Mouse (Mus musculus): ENCODE data around the gene Rnaseh2a. TPM values are rescaled to one million over a fixed set of nuclear protein-coding genes. Genes with fewer than 3 reads are reported as not detected.

Gene Rnaseh2a
- 10 to 100 TPM; 68.9 to 91.0 TPM for polyA plus RNA-seq (2017; shearing (Covaris generic))

DNA sequence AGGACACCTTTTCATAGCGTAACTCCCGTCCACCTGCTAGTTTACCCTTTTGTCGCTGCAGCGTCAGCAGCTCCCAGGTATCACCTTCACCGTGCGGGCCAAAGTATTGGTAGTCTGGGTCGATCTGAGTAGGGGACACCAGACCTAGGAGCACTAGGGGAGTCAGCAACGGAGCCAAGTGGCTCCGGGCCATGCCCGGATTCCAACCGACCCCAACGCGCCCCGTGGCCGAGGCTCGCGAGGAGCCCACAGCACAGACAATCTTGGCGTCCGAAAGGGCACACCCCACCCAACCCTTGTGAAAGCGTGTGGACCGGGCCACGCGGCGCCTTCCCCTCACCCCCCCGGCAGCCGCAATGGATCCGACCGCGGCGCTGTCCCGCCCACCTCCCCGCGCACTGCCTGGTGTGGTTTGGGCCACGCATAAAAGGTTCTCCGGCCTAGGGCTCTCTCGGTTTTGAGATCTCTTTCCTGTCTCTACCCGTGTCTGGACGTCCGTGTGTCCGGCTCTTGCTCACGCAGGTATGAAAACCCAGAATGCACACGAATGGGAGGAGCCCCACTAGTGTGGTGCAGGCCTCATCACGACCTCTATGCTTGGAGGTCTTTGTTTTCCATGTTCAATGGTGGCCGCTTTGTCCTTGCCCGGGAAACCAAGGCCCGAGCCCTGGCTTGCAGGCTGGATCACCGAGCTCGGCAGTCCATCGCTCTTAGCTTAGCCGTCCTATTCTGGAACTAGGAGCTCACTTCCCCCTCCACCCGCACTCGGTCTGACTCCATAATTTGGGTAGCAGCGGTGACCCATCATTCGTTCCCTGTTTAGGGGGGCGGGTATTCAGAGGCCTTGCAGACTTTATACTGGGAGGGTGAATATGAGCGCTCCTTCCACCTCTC, at the start of gene Rnaseh2a, which contains the start of the genes Gm49661 and Prdx2:
Gene Rnaseh2a, minus strand, starts transcription at position 527 of the 894 bp plus-strand sequence.
Gene Gm49661, minus strand, starts transcription at position 193 of the 894 bp plus-strand sequence.
Gene Prdx2, plus strand, starts transcription at position 347 of the 894 bp plus-strand sequence.
- ATAC-seq = no peak

DNA sequence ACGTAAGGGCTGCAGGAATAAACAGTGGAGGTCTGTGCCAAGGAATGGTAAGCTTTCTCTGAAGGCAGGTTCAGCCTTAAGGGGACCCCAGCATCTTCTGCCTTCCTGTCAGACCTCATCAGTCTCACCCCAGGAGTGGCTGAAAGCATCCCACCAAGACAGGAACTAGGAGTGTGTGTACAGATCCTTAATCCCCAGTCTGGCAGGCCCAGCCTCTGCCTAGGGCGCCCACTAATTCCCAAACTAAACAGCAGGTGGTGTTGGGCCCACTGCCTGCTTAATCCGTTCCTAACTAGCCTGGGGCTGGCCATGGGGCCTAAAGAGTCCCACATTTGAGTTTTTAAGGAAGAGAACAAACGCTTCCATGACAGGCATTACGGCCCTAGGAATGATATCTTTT, 47.6 kb upstream of the Rnaseh2a start:
- ATAC-seq = no peak

DNA sequence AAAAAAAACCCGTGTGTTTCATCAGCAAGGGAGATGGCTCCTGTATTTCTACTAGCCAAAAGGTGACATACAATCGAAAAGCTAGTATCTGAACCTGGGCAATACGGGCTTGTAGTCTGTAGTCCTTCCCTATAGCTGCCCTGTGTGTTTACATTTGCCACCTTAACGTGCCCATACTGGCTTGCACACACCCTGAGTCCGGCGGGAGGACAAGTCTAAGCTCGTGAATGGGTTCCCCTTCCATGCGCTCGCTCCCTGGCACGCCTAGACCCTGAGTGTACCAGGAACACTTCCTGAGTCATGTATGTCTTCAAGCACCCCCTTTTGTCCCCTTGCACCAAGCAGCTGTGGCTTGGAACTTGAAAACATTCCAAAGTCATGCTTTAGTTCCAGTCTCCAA, 47.2 kb upstream of the Rnaseh2a start:
- no peak for ATAC-seq

DNA sequence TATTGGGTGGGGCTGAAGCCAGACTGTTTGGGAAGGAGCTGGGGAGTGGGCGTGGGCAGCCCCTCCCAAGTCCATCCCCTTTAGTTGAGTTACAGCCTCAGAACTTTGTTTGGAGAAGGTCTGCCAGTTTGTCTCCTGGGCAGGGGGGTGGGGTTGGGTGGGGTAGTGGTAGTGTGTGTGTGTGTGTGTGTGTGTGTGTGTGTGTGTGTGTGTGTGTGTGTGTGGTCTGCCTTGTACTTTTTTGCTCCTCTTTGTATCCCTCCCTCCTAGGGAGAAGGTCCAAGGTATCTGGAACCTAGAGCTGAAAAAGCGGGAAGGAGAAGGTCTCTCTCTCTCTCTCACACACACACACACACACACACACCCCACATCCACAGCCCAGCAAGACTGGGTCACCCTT, 44.9 kb upstream of the Rnaseh2a start, which contains the start of gene Best2:
Gene Best2, minus strand, starts transcription at position 101 of the 400 bp plus-strand sequence.
- no peak for ATAC-seq

DNA sequence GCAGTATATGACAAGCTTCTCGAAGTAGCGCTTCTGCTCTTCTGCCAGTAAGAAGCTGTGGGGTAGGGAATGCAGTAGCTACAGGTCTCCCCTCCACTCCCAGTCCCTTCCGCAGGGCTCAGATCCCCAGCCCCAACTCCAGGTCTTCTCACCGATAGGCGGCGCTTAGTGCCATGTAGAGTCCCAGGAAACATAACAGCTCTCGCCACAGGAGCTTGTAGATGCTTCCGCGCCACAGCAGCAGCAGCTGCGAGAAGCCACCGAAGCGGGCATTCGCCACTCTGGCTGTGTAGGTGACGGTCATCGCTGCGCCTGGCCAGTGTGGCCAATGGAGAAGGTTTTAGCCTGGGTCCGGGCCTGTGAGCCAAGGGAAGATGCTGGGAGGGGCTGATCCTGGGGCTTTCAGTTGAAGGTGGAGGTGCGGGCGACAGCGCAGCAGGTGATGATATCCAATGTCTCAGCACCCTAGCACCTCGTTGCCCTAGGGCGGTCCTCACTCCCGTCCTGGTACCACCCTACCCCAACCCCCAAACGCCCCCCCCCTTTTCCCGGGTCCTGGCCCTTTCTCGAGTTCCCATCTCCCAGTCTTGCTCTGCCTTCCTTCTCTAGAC, 43.8 kb upstream of the Rnaseh2a start:
- ATAC-seq = peak; percentile 89

DNA sequence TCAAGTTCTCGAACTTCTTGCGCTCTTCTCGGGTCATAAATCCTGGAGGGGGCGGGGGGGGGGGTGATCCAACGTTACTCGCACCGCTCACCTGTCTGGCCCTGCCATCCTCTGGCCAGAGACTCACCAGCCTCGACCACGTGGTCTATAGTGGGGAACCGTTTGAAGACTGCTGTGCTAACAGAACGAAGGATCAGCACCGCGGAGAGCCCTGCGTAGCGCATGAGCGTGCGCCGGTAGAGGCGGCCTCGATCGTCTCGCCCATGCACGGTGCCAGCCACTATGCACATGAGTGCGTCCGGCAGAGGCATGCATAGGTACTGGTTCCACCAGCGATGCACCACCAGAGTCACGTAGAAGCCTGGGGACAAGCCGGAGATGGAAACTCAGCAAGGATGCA, 41.7 kb upstream of the Rnaseh2a start:
- no peak for ATAC-seq

DNA sequence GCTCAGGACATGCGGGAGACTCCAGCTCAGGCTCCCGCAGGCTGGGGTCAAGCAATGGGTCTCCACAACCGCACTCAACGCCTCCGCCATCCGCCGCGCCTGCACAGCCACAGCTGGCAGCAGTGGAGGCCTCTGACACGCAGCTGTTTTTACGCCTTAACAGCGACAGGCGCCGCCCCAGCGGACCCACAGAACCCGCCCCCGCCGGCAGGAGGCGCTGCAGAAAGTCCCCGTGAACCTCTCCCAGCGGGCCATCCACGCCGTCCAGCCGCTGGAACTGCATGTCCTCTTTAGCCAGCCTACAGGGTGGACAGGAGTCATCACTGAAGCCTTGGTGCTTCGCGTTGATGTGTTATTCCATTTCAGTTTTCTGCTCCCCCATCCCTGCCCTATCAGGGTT, 38.1 kb upstream of the Rnaseh2a start:
- no peak for ATAC-seq

DNA sequence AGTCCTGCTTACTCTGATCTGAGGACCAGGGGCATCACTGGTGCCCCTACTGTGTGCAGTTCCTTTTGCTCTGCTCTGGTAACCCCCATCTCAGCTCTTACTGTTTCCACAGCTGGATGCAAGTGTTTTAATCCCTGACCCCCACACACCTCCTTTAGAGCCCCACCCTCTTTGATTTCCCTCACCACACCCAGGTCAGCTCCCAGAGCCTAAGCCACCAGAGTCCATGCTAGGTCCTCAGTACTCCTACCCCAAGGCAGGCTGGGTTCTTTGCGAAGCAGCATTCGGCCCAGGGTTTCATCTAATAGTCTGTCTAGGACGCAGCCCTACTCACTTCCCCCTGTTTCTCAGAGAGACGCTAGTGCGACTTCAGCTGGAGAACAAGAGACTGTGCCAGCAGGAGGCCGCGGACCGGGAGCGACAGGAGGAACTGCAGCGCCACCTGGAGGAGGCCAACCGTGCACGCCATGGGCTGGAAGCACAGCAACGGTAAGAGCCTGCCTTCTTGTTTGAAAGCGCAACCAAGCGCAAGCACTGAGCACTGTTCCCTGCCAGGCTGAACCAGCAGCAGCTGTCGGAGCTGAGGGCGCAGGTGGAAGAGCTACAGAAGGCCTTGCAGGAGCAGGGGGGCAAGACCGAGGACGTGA, 28.2 kb upstream of the Rnaseh2a start:
- ATAC-seq = peak; percentile 97

DNA sequence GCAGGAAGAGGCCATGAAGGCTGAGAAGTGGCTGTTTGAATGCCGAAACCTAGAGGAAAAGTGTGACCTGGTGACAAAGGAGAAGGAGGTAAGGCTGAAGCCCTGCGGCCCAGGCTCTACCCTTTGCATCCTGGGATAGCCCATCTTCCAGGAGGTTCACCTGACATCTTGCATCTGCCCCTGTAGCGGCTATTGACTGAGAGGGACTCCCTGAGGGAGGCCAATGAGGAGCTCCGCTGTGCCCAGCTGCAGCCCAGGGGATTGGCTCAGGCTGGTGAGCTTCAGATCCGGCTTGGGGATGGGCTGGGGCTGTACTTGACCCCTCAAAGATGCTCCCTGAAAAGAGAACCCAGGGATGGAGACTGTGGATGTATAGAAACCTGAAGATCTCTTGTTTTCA, 27.4 kb upstream of the Rnaseh2a start:
- no peak for ATAC-seq

DNA sequence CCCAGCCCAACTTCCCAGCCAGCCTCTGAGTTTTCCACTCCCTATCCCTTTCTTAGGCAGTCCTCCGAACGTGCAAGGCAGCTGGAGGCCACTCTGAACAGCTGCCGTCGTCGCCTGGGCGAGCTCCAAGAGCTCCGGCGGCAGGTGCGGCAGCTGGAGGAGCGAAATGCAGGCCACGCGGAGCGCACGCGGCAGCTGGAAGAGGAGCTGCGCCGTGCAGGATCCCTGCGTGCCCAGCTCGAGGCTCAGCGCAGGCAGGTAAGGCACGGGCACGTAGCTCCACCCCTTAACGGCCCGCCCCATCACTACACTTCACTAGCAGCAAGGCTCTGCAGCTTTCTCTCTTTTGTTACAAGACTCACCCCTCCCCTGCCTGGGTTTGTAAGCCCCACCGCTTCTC, 26.1 kb upstream of the Rnaseh2a start:
- no peak for ATAC-seq

DNA sequence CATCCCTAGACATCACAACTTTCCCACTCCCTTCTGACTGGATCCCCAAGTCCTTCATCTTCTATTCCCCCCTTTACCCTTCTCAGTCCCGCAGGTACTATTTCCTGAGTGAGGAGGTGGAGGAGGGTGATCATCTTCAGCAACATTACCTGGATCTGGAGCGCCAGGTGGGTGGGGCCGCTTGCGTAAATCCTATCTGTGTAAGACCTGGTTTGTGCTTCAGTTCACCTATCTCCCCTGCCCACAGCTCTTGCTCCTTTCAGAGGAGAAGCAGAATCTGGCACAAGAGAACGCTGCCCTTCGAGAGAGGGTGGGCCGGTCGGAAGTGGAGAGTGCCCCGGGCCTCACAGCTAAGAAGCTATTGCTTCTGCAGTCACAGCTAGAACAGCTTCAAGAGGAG, 24.8 kb upstream of the Rnaseh2a start:
- no peak for ATAC-seq

DNA sequence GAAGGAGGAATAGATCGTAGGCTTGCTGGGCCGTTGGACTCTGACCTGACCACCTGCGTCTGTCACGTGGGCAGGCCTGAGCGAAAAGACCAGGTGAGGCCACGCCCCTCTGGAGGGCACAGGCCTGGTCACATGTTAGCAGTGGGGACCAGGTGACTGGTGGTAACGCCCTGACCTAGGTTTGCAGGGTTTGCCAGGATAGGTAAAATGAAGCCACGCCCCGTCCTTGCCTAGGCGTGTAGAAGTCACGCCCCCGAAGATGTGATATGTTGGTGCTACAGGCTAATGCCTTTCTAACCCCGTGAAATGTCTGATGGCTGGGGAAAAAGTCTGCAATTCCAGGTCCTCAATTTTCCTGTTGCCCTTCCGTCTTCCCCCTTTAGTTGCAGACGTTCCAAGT, 21.3 kb upstream of the Rnaseh2a start:
- no peak for ATAC-seq

DNA sequence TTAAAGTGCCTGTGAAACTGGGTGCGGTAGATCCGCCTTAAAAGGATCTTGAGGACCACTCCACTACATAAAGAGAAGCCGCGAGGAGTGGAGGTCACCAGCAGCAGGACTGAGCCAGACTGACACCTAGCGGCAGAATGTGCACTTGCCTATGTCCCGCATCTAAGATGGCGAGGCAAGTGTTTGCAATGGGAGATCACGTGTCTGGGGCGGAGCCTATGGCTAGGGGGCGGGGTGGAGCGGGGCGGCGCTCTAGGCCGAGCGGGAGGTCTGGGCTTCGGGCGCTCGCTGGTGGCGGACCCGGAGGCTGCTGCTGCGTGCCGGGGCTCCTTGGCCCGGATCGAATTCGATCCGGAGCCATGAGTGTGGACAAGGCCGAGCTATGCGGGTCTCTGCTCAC, 20.8 kb upstream of the Rnaseh2a start, which contains the start of gene Hook2:
Gene Hook2, plus strand, starts transcription at position 255 of the 400 bp plus-strand sequence.
- ATAC-seq = peak; percentile 65

DNA sequence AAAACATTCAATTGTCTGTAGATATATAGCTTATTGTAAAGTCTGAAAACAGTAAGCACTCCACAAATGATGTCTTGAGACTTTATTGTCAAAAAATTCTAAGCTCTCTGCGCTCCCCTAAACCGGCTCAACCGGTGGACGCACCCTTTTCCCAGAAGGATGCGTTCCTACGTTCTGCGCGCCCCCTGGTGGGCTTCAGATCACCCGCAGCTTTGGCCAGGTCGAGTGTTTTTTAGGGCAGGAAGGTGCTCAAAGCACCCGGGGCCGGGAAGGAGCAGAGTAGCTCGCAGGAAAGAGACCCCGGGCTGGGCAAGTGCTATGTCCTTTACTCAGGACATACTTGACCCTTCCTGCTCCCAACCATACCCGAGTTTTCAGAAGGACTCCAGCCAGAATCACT, 20.2 kb upstream of the Rnaseh2a start:
- ATAC-seq = no peak

DNA sequence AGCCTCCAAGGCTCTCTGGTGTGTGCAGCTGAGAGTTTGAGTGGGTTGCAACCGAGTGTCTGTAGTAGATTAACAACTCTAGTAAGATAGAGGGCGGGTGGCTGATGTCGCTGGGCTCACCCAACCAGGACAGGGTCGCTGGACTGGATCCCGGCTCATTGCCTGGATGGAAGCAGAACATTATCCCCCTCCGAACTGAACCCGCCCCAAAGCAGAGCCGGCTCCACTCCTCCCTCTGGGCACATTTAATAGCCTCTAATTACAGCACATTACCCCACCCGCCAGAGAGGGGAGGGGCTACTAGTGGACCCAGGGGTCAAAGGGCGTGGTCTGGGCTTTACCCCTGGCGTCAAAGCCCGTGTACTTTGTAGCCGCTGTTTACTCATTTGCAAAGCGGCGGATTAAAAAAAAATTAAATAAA, 19.8 kb upstream of the Rnaseh2a start:
- no peak for ATAC-seq

DNA sequence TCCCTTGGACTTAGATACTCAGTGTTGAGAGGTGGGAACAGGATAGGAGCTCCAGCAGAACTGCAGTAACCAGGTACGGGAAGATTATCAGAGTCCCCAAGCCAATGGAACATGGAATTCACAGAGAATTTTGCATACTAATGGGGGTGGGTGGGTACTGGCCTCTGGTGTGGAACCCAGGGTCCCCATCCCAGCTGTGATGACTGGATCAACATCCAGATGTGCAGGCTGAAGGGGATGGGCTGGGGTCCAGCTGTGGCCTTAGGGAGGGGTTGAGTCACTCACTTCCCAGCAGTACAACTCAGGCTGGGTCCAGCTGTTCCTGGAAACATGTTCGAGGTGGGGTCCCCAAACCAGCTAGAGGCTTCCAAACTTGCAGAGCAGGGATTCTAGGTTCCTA, 18.3 kb upstream of the Rnaseh2a start:
- no peak for ATAC-seq

DNA sequence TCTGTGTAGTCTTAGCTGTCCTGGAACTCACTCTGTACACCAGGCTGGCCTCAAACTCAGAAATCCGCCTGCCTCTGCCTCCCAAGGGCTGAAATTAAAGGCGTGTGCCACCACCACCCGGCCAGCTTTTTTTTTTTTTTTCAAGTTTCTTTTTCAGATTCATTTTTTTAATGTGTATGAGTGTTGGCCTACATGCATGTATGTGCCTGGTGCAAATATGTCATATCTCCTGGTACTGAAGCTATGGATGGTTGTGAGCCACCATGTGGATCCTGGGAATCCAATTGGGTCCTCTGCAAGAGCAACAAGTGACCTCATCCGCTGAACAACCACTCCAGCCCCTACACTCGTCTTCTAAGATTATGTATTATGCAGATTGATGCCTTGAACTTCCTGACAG, 17.8 kb upstream of the Rnaseh2a start:
- ATAC-seq = no peak

DNA sequence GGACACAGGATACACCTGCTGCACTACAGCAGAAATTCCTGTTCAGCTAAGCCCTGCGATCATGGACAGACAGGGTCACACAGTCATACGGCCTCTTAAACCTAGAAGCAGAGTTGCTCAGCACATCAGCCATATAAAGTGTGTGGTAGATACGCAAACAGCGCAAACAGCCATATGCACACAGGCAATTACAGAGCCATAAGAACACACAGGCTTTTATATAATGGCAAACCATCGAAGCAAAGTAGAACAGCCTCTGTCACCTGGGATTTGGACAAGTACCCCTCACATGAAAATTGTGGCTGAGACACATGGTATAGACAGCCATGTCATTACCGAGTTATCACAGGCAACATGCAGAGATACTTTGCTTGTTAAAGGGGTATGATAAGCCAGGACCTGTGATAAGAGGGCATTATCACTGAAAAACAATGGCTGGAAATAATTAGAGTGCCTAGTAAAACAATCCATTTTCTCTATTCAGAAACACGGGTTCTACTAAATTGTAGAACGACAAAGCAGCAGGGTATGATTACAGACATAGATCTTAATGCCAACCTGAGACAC, 16.9 kb upstream of the Rnaseh2a start:
- no peak for ATAC-seq

DNA sequence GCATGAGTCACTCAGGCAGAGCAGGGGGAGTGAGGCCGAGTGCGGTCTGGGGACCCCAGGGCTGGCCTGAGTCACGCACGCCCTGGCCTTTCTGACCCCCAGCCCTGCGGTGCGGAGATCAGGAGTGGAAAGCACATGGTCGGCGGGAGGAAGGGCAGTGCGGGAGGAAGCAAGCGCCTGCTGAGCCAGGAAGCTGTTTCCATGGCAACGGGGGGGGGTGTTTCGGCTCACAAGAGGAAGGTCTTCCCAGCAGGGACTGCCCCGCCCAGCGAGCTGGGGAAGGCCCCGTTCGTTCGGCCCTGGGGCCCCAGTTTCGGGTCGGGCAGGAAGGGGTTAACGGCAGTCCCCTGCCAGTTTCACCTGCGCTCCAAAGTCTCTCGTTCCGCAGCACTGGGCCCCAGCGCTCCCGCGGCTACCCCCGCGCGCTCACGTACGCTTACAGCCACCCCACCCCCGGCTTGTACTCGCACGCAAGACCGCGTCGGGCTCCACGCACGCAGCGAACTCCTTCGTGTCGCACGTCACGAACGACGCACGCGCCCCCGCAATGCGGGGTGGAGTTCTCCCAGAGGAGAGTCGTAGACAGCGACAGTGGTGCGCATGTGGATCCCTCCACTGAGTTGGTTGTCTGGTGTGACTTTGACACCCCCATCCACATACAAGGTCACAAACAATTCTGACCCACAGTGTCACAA, 16.3 kb upstream of the Rnaseh2a start:
- ATAC-seq = peak; percentile 60

DNA sequence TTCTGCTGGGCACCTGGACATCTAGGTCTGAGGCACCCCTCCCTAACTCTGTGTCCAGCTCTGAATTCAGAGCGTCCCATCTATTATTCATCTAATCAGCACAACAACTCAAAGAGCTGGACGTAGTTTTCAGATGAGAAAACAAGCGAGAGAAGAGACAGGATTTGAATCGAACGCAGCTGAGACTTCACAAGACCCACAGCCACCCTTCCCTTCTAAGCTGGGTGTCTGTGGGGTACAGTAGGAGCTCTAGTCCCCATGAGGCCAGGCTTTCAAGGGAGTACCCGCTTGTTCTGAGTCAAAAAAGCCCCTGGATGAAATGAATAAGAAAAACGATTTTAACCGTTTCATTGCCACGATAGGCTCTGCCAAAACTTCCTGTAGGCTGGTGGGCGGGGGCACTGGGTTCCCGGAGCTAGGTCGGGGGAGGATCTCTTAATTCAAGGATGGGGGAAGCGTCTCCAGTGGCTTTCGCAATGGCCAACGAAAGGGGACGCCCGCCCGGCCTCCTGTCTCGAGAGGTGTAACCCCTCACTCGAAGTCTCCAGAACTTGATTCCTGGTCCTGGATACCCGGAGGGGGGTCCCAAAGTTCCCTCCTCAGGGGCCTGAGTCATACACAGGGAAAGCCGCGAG, 15.6 kb upstream of the Rnaseh2a start:
- peak; percentile 1 for ATAC-seq

DNA sequence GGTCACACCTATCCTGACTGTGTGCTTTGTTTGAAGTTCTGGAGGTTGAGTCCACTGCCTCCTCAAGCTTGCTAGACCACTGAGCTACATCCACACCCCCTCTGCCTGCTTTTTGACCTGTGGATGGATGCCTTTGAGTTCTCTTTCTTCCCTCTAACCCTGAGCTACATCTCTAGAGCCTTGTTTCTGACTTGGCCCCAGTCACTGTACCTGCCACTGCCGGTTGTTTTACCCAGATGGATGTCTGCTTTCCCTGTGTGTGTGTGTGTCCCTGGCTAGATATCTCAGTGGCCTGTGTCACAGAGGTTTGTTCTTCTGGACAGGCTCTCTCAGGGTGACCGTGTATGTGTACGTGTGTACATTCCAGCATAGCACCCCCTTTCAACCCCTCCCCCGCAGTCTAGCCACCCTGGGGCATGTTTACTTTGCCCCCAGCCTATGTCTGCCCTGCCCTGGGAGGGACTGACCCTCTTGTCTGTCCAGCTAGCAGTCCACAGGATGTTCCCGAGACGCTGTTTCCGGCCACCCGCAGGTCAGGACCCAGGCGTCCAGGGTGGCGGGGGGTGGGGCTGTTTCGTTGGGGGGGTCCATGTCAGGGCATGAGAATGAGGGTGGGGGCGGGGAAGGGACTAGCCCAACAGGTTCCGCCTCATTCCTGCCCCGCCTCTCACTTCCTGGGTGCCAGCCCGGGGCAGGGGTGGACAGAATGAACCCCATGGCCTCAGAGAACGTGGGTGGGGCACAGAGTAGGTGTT, 14.9 kb upstream of the Rnaseh2a start:
- ATAC-seq = no peak
